Mouse (Mus musculus) layer of hippocampus, adult 2 months (tissue): ENCODE results near the gene Rpl27a. TPM values are rescaled to one million over a fixed set of nuclear protein-coding genes. Genes with fewer than 3 reads are reported as not detected.
A peak's percentile ranks its signal among the peaks of the same experiment; 100 is the strongest.

Experiments used
- DNase-seq, 2 experiments: peaks; one replicate each; pipeline ENCODE4 v3.0.0; 2022; ENCODE audit warnings: low spot score in 2 of 2
- H3K27ac ChIP-seq: fragments of 200-600 bp; 2 replicates; pipeline ENCODE4 v1.8.1; 2022
- H3K4me3 ChIP-seq: fragments of 200-600 bp; 2 replicates; pipeline ENCODE4 v1.8.1; 2022; ENCODE audit warnings: mild to moderate bottlenecking
- CTCF ChIP-seq: fragments of 200-600 bp; conservative IDR thresholded peaks from 2 replicates; pipeline ENCODE4 v1.8.1; 2022; ENCODE audit warnings: antibody characterized with exemption, mild to moderate bottlenecking, moderate library complexity
- total RNA-seq, 2 experiments: library from RNA; stranded (reverse); gene quantifications; 2 replicates each; pipeline ENCODE4 v1.2.3; 2021

The Rpl27a gene
- total RNA-seq, 2 experiments from 2014 or later: 143 to 145 TPM

DNA sequence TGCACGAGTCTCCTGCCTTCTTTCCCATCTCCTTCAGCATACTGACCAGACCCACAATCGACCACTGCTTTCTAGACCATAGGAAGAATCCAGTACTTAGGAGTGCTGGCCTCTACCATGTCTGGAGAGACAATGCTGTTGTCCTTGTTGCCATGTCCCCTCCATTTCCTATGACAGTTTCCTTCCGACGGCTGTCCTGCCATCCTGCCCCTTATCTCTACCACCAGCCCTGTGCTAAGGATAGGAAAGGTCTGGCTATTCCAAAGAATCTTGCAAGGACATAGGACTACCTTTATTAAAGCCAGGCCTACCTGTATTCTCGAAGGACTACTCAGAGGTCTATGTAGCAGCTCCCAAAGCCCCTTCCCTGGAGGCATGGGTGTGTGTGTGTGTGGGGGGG, 12.6 kb downstream of the Rpl27a start:
- Histone ChIP-seq H3K4me3 (no peak overlapping the region), H3K27ac (no peak overlapping the region)
- TF ChIP-seq CTCF: no peak
- DNase-seq: no peak

GRCm38 (mm10) chr7:109532691-109533090, 13.7 kb downstream of the Rpl27a start:
- no peak for TF ChIP-seq CTCF
- Histone ChIP-seq H3K27ac (peak overlapping the region; percentile 58; the same call in 1 of the 2 replicates), H3K4me3 (no peak overlapping the region)
- DNase-seq: no peak

- no peak for TF ChIP-seq CTCF
- Histone ChIP-seq H3K4me3 (no peak overlapping the region), H3K27ac (peak overlapping the region; percentile 58; the same call in 1 of the 2 replicates)
- DNase-seq: no peak
These were observed 14.2 kb downstream of the Rpl27a start for GRCm38 (mm10) chr7:109533129-109533528.

GRCm38 (mm10) chr7:109533888-109534287, 14.9 kb downstream of the Rpl27a start:
- Histone ChIP-seq H3K4me3 (no peak overlapping the region), H3K27ac (peak overlapping the region; percentile 58; the same call in 1 of the 2 replicates)
- DNase-seq: no peak
- TF ChIP-seq CTCF: no peak

- TF ChIP-seq CTCF: no peak
These were observed 16.0 kb downstream of the Rpl27a start for GRCm38 (mm10) chr7:109534921-109535320.

GRCm38 (mm10) chr7:109536451-109536946, 17.6 kb downstream of the Rpl27a start:
- DNase-seq: peak; percentile 47 to 63
- Histone ChIP-seq H3K4me3 (no peak overlapping the region), H3K27ac (peak overlapping the region; percentile 60)
- peak; percentile 40 for TF ChIP-seq CTCF

More at GRCm38 (mm10) chr7:109534921-109535320, 16.0 kb downstream of the Rpl27a start:
- no peak for DNase-seq
- Histone ChIP-seq H3K27ac (peak overlapping the region; percentile 58; the same call in 1 of the 2 replicates), H3K4me3 (no peak overlapping the region)

GRCm38 (mm10) chr7:109540902-109541301, 22.0 kb downstream of the Rpl27a start:
- H3K27ac ChIP-seq: no peak overlapping the region
- no peak for TF ChIP-seq CTCF

GRCm38 (mm10) chr7:109541609-109542363, 22.8 kb downstream of the Rpl27a start:
- TF ChIP-seq CTCF: no peak
- Histone ChIP-seq H3K27ac (peak overlapping the region; percentile 61), H3K4me3 (no peak overlapping the region)
- DNase-seq: no peak

More at GRCm38 (mm10) chr7:109540902-109541301, 22.0 kb downstream of the Rpl27a start:
- H3K4me3 ChIP-seq: no peak overlapping the region
- no peak for DNase-seq

GRCm38 (mm10) chr7:109542364-109542628, 23.3 kb downstream of the Rpl27a start:
- DNase-seq: no peak
- TF ChIP-seq CTCF: no peak
- no peak overlapping the region for H3K4me3 ChIP-seq
- peak overlapping the region; percentile 61 for H3K27ac ChIP-seq

- Histone ChIP-seq H3K4me3 (no peak overlapping the region), H3K27ac (no peak overlapping the region)
- no peak for DNase-seq
- no peak for TF ChIP-seq CTCF
These were observed 25.8 kb downstream of the Rpl27a start for GRCm38 (mm10) chr7:109544792-109545191.

DNA sequence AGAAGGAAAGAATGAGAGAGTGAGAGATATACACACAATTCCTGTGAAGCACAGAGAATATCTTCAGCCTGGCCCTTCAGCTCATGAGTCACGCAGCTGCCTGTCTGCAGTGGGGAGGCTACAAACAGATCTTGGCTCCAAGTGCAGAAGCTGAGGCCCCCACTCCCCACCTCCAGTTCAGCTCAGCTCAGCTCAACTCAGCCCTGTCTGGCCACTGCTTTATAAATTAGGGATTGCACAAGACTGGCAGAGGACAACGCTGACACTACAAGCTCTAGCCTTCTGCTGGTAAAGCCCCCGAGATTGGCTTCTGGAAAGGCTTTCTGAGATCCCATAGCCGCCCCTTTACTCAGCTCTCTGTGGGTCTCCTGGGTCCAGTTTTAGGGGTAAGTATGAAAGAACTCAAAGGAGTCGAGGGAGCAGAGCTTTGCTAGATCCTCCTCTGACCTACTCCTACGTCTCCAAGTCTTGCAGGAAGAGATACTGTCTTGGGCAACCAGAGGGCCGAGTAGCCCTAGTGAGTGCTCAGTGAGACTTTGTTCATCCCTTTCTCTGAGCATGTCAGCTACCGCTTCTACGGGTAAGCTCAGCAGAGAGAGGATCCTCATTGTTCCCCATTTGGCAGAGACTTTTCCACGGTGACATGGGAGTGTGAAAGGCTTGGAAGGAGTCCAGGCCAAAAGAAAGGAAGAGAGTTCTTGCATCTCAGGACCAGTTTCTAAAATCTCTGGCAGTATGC, 26.5 kb downstream of the Rpl27a start:
- Histone ChIP-seq H3K27ac (no peak overlapping the region; the same call in 1 of the 2 replicates), H3K4me3 (no peak overlapping the region)
- no peak for TF ChIP-seq CTCF
- no peak for DNase-seq

DNA sequence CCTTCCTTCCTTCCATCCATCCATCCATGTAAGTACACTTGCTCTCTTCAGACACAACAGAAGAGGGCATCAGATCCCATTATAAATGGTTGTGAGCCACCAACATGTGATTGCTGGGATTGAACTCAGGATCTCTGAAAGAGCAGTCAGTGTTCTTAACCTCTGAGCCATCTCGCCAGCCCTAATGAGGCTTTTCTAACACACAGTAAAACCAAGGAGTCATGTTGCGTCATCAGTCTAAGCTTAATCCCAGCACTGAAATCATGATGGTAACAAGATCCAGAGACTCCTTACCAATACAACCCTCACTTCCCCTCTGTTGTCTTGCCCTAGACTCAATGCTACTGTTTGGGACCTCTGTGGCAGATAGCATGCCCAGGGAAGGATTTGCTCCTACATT, 27.2 kb downstream of the Rpl27a start:
- Histone ChIP-seq H3K27ac (no peak overlapping the region), H3K4me3 (no peak overlapping the region)
- no peak for DNase-seq
- peak; percentile 45 for TF ChIP-seq CTCF

- no peak overlapping the region for H3K4me3 ChIP-seq
- DNase-seq: no peak
These were observed 27.8 kb downstream of the Rpl27a start for GRCm38 (mm10) chr7:109546726-109547125.

DNA sequence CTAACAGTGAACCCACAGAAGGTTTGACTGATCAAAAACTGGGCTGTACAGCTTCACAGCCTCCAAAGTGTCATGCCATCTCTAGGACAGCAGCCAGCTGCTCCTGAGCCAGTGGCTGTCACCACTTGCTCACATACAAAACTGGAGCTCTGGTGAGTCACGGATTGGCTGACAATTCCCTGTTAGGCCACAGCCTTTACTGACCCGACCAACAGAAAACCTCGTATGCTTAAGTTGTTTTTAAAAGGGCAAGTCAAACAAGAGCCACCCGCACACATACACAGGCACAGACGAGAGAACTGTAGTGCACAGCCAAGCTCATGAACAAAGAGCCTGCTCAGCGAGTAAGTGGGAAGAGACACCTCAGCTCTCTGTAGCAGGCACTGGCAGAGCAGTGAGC, 40.6 kb downstream of the Rpl27a start:
- no peak for TF ChIP-seq CTCF
- Histone ChIP-seq H3K27ac (peak overlapping the region; percentile 63), H3K4me3 (no peak overlapping the region)
- no peak for DNase-seq

More at GRCm38 (mm10) chr7:109546726-109547125, 27.8 kb downstream of the Rpl27a start:
- no peak for TF ChIP-seq CTCF
- H3K27ac ChIP-seq: no peak overlapping the region
